Mouse (Mus musculus): ENCODE results near the gene Bnc2.

GRCm38 (mm10) chr4:84274158-84274557, 400.9 kb downstream of the Bnc2 start:
- TF ChIP-seq CTCF (conservative IDR thresholded peaks at IDR 0.05; ENCODE audit: insufficient read depth, insufficient read length, low read depth, low read length) (no peak), POLR2A (IDR thresholded peaks at IDR 0.05; ENCODE audit: low read depth, low read length) (no peak)
